Mouse (Mus musculus) cortical plate, adult 2 months (tissue): ENCODE measurements around the gene Mpg. TPM values are rescaled to one million over a fixed set of nuclear protein-coding genes. Genes with fewer than 3 reads are reported as not detected.

ENCODE experiments used
- H3K27ac ChIP-seq: fragments of 200-500 bp; 2 replicates; pipeline ENCODE4 v1.5.1; 2012; ENCODE audit warnings: low read length, control low read depth, inconsistent platforms; ENCODE audit not compliant: insufficient read depth
- H3K4me1 ChIP-seq: fragments of 200-500 bp; 2 replicates; pipeline ENCODE4 v1.6.1; 2011; ENCODE audit warnings: low read length; ENCODE audit not compliant: control insufficient read depth, insufficient read depth
- H3K4me3 ChIP-seq: fragments of 200-500 bp; 2 replicates; pipeline ENCODE4 v1.5.1; 2011; ENCODE audit warnings: mild to moderate bottlenecking, low read length, control low read depth; ENCODE audit not compliant: insufficient read depth
- CTCF ChIP-seq: fragments of 200-500 bp; IDR thresholded peaks from 2 replicates; pipeline ENCODE4 v1.5.1; 2011; ENCODE audit warnings: mild to moderate bottlenecking, control low read depth, low read length; ENCODE audit not compliant: insufficient read depth; ENCODE audit errors: extremely low read depth
- POLR2A ChIP-seq: fragments of 200-500 bp; IDR thresholded peaks from 2 replicates; pipeline ENCODE4 v1.6.1; 2011; ENCODE audit warnings: mild to moderate bottlenecking, low read length, control low read depth; ENCODE audit not compliant: insufficient read depth; ENCODE audit errors: extremely low read depth
- polyA plus RNA-seq: library from polyadenylated mRNA; depleted of rRNA; stranded (reverse); fragments of >200 nt; gene quantifications from 2 replicates; pipeline ENCODE4 v1.2.3, GENCODE M21; 2012

Mpg gene
- polyA plus RNA-seq, 1 experiment: 14.2 TPM

DNA sequence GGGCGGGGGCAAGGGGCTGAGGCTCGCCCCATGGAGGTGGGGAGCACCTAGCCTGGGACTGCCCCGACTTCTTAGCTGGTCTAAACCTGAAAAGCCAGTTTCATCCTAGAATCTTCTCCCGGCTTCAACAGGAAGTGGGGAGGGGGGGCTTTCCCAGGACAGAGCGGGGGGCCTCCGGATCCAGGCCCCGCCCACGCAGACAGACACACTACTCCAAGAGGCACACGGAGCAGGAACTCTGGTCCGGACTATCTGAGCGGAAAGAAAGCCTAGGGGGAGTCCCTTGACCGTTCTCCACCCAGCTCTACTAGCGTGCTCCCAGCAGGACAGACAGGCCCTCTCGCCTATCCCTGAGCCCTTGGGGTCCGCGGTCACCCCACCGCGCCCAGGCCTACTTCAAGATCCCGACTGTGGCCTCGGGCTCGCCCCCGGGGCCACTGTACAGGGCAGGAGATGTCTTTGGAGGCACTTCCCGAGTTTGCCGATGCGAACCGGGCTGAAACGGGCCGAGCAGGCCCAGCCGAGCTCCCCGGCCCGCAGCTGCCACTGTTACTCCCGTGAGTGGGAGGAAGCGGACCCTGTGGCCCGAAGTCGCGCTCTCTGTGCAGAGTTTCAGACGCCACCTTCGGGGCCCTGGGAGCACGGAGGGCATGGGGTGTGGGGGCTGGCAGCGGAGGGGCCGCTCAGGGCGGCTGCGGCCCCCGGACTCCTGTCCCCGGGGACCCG, 4.9 kb upstream of the Mpg start:
- TF ChIP-seq CTCF (no peak), POLR2A (no peak)
- H3K27ac ChIP-seq: peak overlapping the region; percentile 66
- H3K4me1 ChIP-seq: peaks cover 2% of the 10 kb centered on the region
- H3K4me3 ChIP-seq: peak overlapping the region; percentile 41

DNA sequence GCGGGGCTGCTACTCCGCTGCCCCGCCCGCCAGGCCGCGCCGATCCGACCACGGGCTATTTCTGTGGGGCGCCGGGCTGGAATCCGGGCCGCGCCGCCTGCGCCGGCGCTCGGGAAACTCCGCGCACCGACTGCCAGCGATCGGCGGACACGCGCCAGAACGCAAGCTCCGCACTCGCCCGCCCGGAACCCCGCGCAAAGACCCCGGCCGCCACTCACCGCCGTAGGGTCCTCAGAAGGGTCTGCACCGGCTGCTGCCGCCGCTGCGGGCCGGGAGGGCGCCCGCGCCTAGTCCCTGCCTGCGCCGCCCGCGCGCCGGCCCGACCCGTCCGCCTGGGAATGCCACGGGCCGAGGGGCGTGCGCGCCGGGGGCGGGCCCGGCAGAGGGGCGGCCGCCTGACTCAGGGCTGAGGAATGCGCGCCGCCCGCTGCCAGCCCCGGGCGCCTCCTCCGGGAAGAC, 4.3 kb upstream of the Mpg start, which contains the start of gene Rhbdf1:
TSS of gene Rhbdf1 (minus strand) at position 350 of the 459 bp plus-strand sequence.
- Histone ChIP-seq H3K4me1 (peaks cover 5% of the 10 kb centered on the region), H3K27ac (peak within 1 kb of the TSS; percentile 66), H3K4me3 (peak within 1 kb of the TSS; percentile 41)
- TF ChIP-seq CTCF: no peak
- TF ChIP-seq POLR2A: no peak

DNA sequence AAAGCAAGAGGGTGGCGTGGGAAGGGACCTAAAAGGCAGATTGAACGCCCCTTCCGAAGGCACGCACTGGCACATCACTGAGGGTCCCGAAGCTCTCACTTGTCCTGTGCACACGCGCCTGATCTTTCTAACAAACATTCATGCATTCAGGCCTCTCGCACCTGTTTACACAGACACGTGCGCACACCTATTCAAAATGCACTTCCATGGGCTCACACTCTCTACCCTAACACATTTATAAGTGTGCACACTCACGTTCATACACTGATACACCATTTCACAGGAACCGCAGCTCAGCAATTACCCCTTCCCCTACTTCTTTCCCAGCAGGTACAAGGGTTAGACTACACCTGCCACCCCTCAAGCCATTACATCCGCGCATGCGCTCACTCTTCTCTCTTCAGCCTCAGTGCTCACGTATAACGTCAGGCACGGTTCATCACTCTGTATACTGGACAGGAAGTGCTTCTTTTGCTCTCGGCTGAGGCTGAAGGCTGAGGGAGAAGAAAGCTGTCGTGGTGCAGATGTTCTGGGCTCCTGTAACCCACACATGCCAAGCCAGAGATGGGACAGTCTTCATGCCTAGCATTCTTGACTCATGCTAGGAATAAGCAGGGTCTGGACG, 3.6 kb upstream of the Mpg start:
- Histone ChIP-seq H3K27ac (no peak overlapping the region), H3K4me1 (peaks cover 6% of the 10 kb centered on the region), H3K4me3 (peak overlapping the region; percentile 41; the same call in 1 of the 2 replicates)
- TF ChIP-seq CTCF (no peak), POLR2A (no peak)

DNA sequence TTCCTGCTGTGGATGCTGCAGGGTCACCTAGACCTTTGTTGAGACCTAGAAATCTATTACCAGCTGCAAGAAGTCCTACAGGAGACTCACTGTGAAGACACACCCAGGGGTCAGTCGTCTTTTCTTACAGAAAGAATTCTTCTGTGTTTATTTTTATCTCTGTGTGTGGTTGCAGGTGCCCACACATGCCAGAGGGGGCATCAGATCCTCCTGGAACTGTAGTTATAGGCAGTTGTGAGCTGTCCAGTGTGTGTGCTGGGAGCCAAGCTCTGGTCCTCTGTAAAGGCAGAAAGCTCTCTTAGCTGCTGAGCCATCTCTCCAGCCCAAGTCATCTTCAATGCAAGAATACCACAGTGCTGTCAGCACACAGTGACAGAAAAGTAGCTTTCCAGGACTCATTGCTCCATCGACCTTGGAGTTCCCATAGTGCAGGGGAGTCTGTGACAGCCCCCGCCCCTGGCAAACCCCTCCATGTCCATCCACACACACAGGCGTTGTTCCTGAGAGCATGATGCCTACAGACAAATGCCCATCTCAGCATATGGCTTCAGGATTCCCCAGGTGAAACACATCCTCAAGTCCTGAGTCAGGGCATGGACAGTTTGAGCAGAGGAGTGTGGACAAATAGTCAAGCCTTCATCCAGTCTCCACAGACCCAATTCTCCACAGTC, 2.9 kb upstream of the Mpg start:
- TF ChIP-seq CTCF (no peak), POLR2A (no peak)
- Histone ChIP-seq H3K4me3 (no peak overlapping the region; the same call in 1 of the 2 replicates), H3K27ac (no peak overlapping the region), H3K4me1 (peaks cover 6% of the 10 kb centered on the region)

DNA sequence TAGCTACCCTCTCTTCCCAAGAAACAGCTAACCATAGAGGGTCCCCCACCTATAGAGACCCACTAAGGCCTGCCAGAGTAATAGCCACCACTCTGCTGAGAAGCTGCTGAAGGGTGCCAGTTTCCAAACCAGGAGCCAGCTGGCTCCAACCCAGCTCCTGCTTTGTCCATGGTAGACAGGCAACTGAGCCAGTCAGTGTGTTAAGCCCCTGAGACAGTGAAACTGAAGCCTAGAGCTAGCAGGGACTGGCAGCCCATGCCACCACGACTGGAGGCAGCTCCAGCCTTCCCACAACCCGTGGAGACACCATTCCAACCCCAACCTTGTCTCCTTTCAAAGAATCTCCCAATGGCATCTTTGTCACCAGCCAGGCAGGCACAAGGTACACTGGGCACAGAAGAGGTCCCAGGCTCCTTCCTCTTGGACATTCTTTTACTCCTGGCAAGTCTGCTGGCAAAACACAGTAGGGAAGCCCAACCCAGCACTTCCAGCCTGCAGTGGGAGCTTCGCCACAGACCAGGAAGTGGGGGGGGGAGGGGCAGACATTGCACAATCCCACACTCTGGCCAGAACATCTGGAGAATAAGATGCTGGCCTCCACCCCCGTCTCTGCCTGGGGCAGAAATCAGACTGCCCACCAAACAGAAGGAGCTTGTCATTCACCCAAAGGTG, 1.7 kb upstream of the Mpg start:
- TF ChIP-seq POLR2A: no peak
- no peak for TF ChIP-seq CTCF
- H3K4me1 ChIP-seq: peaks cover 6% of the 10 kb centered on the region
- H3K27ac ChIP-seq: no peak overlapping the region

DNA sequence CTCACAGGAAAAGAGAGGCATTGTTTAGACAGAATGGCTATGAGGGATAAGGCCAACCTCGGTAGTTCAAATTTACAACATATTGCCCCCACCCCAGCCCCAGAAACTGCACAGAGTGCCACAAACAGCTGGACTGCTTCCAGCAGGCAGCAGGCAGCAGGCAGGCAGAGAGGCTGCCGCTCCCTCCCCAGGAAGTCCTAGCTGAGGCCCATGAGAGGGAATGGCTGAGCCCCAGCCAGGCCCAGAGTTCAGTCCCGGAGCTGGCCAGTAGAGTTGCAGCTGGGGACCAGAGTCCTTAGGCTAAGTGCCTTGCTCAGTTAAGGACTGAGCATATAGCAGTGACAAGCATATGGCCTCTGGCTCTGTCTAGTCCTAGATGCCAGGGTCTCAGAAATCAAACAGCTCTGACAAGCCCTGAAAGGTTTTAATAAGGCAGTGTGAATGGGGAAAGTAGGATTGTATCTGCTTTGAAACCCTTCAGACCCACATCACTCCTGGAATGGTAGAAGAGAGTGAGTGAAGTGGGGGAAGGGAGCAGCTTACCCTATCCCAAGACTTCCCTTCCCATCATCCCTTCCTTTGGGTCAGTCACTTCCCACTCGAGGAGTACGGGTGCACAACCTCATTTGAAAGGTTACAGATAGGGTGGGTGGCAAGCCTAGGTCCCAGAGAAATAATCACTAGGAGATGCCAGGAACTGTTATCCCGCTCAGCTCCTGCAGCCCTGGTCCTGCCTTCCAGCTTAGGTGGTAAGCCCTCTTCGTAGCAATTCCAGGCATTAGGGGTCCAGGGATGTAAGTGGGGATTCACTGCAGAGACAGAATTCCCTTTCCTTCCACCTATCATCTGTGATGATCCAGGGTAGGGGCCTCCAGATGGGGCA, 842 bp upstream of the Mpg start:
- TF ChIP-seq CTCF: no peak
- no peak for TF ChIP-seq POLR2A
- no peak overlapping the region for H3K27ac ChIP-seq
- no peak overlapping the region for H3K4me3 ChIP-seq
- H3K4me1 ChIP-seq: peaks cover 9% of the 10 kb centered on the region

More for the DNA sequence above, 1.7 kb upstream of the Mpg start:
- no peak overlapping the region for H3K4me3 ChIP-seq

DNA sequence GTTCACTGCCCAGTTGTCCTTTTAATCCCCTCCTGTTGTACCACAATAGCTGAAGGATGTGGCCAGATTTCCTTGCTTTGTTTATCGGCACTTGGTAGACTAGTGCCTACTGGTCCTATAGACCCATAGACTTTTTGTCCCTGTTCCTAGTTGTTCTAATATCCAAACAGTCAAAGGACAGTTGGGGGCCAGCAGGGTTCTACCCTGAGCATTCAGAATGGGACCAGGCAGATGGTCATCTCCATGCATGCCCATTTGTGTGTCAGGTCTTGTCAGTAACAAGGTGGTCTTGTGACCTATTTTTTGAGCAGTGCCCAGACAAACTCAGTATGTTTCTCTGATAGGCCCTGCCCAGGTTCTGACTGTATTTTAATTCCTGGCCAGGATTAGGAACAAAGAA, 736 bp downstream of the Mpg start:
- Histone ChIP-seq H3K4me1 (peaks cover 13% of the 10 kb centered on the region), H3K4me3 (peak overlapping the region; percentile 52), H3K27ac (peak overlapping the region; percentile 94)
- no peak for TF ChIP-seq POLR2A
- TF ChIP-seq CTCF: no peak

DNA sequence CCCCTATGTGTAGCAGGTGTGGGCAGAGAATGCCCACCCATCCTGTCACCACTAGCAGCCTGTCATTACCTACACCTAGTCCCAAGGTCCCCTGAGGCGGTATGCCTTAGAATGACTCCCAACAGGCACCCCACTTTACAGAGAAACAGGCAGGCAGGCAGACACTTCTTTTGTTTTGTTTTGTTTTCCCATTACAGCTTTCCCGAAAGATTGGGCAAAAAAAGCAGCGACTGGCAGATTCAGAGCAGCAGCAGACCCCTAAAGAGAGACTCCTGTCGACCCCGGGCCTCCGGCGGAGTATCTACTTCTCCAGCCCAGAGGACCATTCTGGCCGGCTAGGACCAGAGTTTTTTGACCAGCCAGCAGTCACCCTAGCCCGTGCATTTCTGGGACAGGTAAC, 1.2 kb downstream of the Mpg start:
- H3K4me1 ChIP-seq: peaks cover 11% of the 10 kb centered on the region
- no peak overlapping the region for H3K4me3 ChIP-seq

More for the DNA sequence above, 1.2 kb downstream of the Mpg start:
- TF ChIP-seq CTCF (no peak), POLR2A (no peak)
- no peak overlapping the region for H3K27ac ChIP-seq
